Mouse (Mus musculus): ENCODE data around the gene Vtcn1.

DNA sequence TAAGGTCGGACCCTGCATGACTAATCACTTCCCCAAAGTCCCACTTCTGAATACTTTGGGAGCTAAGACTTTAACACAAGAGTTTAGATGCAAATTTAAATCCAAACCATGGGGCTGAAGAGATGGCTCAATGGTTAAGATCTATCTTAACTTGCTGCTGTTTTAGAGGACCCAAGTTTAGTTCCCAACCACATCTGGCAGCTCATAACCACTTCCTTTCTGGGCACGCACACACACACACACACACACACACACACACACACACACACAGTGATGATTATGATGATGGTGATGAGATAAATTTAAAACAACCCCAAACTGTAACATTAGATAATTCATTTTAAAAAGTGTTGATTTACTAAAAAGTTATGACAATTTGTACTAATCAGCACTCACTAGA, 13.4 kb upstream of the Vtcn1 start:
- TF ChIP-seq CTCF (IDR thresholded peaks at IDR 0.05; ENCODE audit: control insufficient read depth, insufficient read depth, insufficient replicate concordance, low read depth, low read length): no peak
- no peak for TF ChIP-seq POLR2A (IDR thresholded peaks at IDR 0.05; ENCODE audit: control insufficient read depth, low read depth, low read length)
